Mouse (Mus musculus) kidney, embryonic 15.5 days (tissue): Measurements from ENCODE around the gene Vwa8. TPM values are rescaled to one million over a fixed set of nuclear protein-coding genes. Genes with fewer than 3 reads are reported as not detected.

ENCODE experiments used
- ATAC-seq: fragments of 200-750 bp; cut with Nextera tagmentation; replicated peaks from 2 replicates; pipeline ENCODE4 v1.8.0; 2017; ENCODE audit warnings: moderate TSS enrichment; ENCODE audit not compliant: low FRiP score
- H3K27ac ChIP-seq: fragments of 300-500 bp; sonication (generic); 2 replicates; pipeline ENCODE4 v1.5.1; 2015; ENCODE audit warnings: mild to moderate bottlenecking, inconsistent platforms
- H3K27me3 ChIP-seq: fragments of 300-500 bp; sonication (generic); 2 replicates; pipeline ENCODE4 v1.6.1; 2015; ENCODE audit warnings: inconsistent platforms
- H3K36me3 ChIP-seq: fragments of 300-500 bp; sonication (generic); 2 replicates; pipeline ENCODE4 v1.6.1; 2015; ENCODE audit warnings: inconsistent platforms
- H3K4me1 ChIP-seq: fragments of 300-500 bp; sonication (generic); 2 replicates; pipeline ENCODE4 v1.6.1; 2015; ENCODE audit warnings: inconsistent platforms
- H3K4me2 ChIP-seq: fragments of 300-500 bp; sonication (generic); 2 replicates; pipeline ENCODE4 v1.6.1; 2015; ENCODE audit warnings: moderate library complexity, mild to moderate bottlenecking, inconsistent platforms
- H3K4me3 ChIP-seq: fragments of 300-500 bp; sonication (generic); replicated peaks from 2 replicates; pipeline ENCODE4 v1.5.1; 2015; ENCODE audit warnings: mild to moderate bottlenecking, inconsistent platforms
- H3K9ac ChIP-seq: fragments of 300-500 bp; sonication (generic); 2 replicates; pipeline ENCODE4 v1.6.1; 2015; ENCODE audit warnings: mild to moderate bottlenecking, inconsistent platforms
- H3K9me3 ChIP-seq: fragments of 300-500 bp; sonication (generic); replicated peaks from 2 replicates; pipeline ENCODE4 v1.6.1; 2016; ENCODE audit warnings: inconsistent platforms
- WGBS: fragments of 180-500 bp; shearing (Covaris S2); methylation state at CpG from one replicate; pipeline ENCODE4 v1.1.7; 2015; ENCODE audit warnings: mixed read lengths; 5-methylcytosine and 5-hydroxymethylcytosine counted together
- polyA plus RNA-seq: library from polyadenylated mRNA; unstranded; fragments of >200 nt; fragmentation: Nextera tagmentation; extraction: Ambion mirVana; gene quantifications from 2 replicates; pipeline ENCODE4 v1.2.1, GENCODE M21; 2015

Gene Vwa8
- polyA plus RNA-seq, 1 experiment from 2014 or later = 14.6 TPM

GRCm38 (mm10) chr14:79174526-79174925, 325.7 kb downstream of the Vwa8 start:
- WGBS = 91% methylated on average over 4 of the region's 4 CpGs
- peaks cover 1% of the 10 kb centered on the region; the same call in 1 of the 2 replicates for H3K4me1 ChIP-seq
- no peaks in the 10 kb centered on the region for H3K9me3 ChIP-seq
- no peak for ATAC-seq
- no peaks in the 10 kb centered on the region for H3K27me3 ChIP-seq
- H3K4me2 ChIP-seq = no peak overlapping the region
- H3K36me3 ChIP-seq = peaks cover 5% of the 10 kb centered on the region; the same call in 1 of the 2 replicates
- H3K27ac ChIP-seq = no peak overlapping the region
- H3K9ac ChIP-seq = no peak overlapping the region
- H3K4me3 ChIP-seq = no peak overlapping the region

- no peak for ATAC-seq
- Histone ChIP-seq H3K4me1 (peaks cover 13% of the 10 kb centered on the region), H3K4me2 (no peak overlapping the region), H3K27me3 (no peaks in the 10 kb centered on the region), H3K9me3 (no peaks in the 10 kb centered on the region), H3K4me3 (no peak overlapping the region), H3K9ac (no peak overlapping the region), H3K36me3 (peaks cover 5% of the 10 kb centered on the region; the same call in 1 of the 2 replicates), H3K27ac (no peak overlapping the region)
- WGBS = 88% methylated on average over 7 of the region's 7 CpGs
These were observed 328.9 kb downstream of the Vwa8 start for GRCm38 (mm10) chr14:79177754-79178153.

- Histone ChIP-seq H3K4me2 (no peak overlapping the region), H3K9me3 (no peaks in the 10 kb centered on the region), H3K27ac (no peak overlapping the region), H3K4me1 (peaks cover 13% of the 10 kb centered on the region), H3K9ac (no peak overlapping the region), H3K36me3 (peaks cover 10% of the 10 kb centered on the region; the same call in 1 of the 2 replicates), H3K4me3 (no peak overlapping the region), H3K27me3 (no peaks in the 10 kb centered on the region)
- WGBS = 81% methylated on average over 9 of the region's 9 CpGs
- ATAC-seq = no peak
These were observed 329.4 kb downstream of the Vwa8 start for GRCm38 (mm10) chr14:79178247-79178646.

- H3K27me3 ChIP-seq = no peaks in the 10 kb centered on the region
- peak overlapping the region; percentile 79 for H3K27ac ChIP-seq
- 0 out of 2 replicates have a peak, but pooled peaks cover 9% of the 10 kb centered on the region for H3K36me3 ChIP-seq
- no peak overlapping the region for H3K9ac ChIP-seq
- H3K4me3 ChIP-seq = no peak overlapping the region
- H3K9me3 ChIP-seq = no peaks in the 10 kb centered on the region
- peaks cover 13% of the 10 kb centered on the region for H3K4me1 ChIP-seq
- ATAC-seq = peak; percentile 59; the same call in 1 of the 2 replicates
- no peak overlapping the region for H3K4me2 ChIP-seq
- 33% methylated on average over 12 of the region's 12 CpGs for WGBS
These were observed 331.4 kb downstream of the Vwa8 start for GRCm38 (mm10) chr14:79180078-79180730.

GRCm38 (mm10) chr14:79181748-79182147, 332.9 kb downstream of the Vwa8 start:
- WGBS = 88% methylated on average over 8 of the region's 8 CpGs
- Histone ChIP-seq H3K9me3 (0 out of 2 replicates have a peak, but pooled peaks cover 3% of the 10 kb centered on the region), H3K4me1 (peaks cover 13% of the 10 kb centered on the region), H3K9ac (no peak overlapping the region), H3K4me2 (no peak overlapping the region), H3K27ac (no peak overlapping the region), H3K36me3 (peaks cover 18% of the 10 kb centered on the region; the same call in 1 of the 2 replicates), H3K4me3 (no peak overlapping the region), H3K27me3 (no peaks in the 10 kb centered on the region)
- no peak for ATAC-seq

- H3K4me2 ChIP-seq = no peak overlapping the region
- no peak overlapping the region for H3K27ac ChIP-seq
- H3K36me3 ChIP-seq = peaks cover 20% of the 10 kb centered on the region; the same call in 1 of the 2 replicates
These were observed 333.9 kb downstream of the Vwa8 start for GRCm38 (mm10) chr14:79182801-79183200.

GRCm38 (mm10) chr14:79183261-79183660, 334.4 kb downstream of the Vwa8 start:
- Histone ChIP-seq H3K36me3 (peaks cover 20% of the 10 kb centered on the region; the same call in 1 of the 2 replicates), H3K4me1 (peaks cover 13% of the 10 kb centered on the region), H3K9ac (no peak overlapping the region), H3K4me2 (no peak overlapping the region), H3K27me3 (no peaks in the 10 kb centered on the region), H3K27ac (no peak overlapping the region), H3K4me3 (no peak overlapping the region), H3K9me3 (0 out of 2 replicates have a peak, but pooled peaks cover 5% of the 10 kb centered on the region)
- 76% methylated on average over 7 of the region's 7 CpGs for WGBS
- no peak for ATAC-seq

More at GRCm38 (mm10) chr14:79182801-79183200, 333.9 kb downstream of the Vwa8 start:
- Histone ChIP-seq H3K4me1 (peaks cover 13% of the 10 kb centered on the region), H3K9ac (no peak overlapping the region), H3K4me3 (no peak overlapping the region), H3K9me3 (0 out of 2 replicates have a peak, but pooled peaks cover 5% of the 10 kb centered on the region), H3K27me3 (no peaks in the 10 kb centered on the region)
- WGBS = 96% methylated on average over 15 of the region's 15 CpGs
- ATAC-seq = no peak

GRCm38 (mm10) chr14:79184071-79184470, 335.2 kb downstream of the Vwa8 start:
- H3K27me3 ChIP-seq = no peaks in the 10 kb centered on the region
- H3K36me3 ChIP-seq = peaks cover 20% of the 10 kb centered on the region; the same call in 1 of the 2 replicates
- H3K4me2 ChIP-seq = no peak overlapping the region
- 0 out of 2 replicates have a peak, but pooled peaks cover 5% of the 10 kb centered on the region for H3K9me3 ChIP-seq
- ATAC-seq = no peak
- H3K4me1 ChIP-seq = peaks cover 13% of the 10 kb centered on the region
- H3K9ac ChIP-seq = no peak overlapping the region
- no peak overlapping the region for H3K4me3 ChIP-seq
- H3K27ac ChIP-seq = peak overlapping the region; percentile 45; the same call in 1 of the 2 replicates
- WGBS = 81% methylated on average over 10 of the region's 10 CpGs

GRCm38 (mm10) chr14:79185018-79185685, 336.3 kb downstream of the Vwa8 start:
- ATAC-seq = no peak
- Histone ChIP-seq H3K4me3 (no peak overlapping the region), H3K36me3 (peaks cover 20% of the 10 kb centered on the region; the same call in 1 of the 2 replicates), H3K27me3 (no peaks in the 10 kb centered on the region), H3K27ac (no peak overlapping the region), H3K9ac (no peak overlapping the region), H3K4me1 (peaks cover 5% of the 10 kb centered on the region), H3K9me3 (0 out of 2 replicates have a peak, but pooled peaks cover 5% of the 10 kb centered on the region), H3K4me2 (no peak overlapping the region)
- WGBS = 77% methylated on average over 11 of the region's 11 CpGs

- Histone ChIP-seq H3K9ac (no peak overlapping the region), H3K4me1 (no peaks in the 10 kb centered on the region), H3K36me3 (peaks cover 20% of the 10 kb centered on the region; the same call in 1 of the 2 replicates), H3K27ac (no peak overlapping the region), H3K4me2 (no peak overlapping the region), H3K4me3 (no peak overlapping the region), H3K9me3 (0 out of 2 replicates have a peak, but pooled peaks cover 5% of the 10 kb centered on the region), H3K27me3 (no peaks in the 10 kb centered on the region)
- ATAC-seq = no peak
- WGBS = 88% methylated on average over 1 of the region's 1 CpGs
These were observed 338.1 kb downstream of the Vwa8 start for GRCm38 (mm10) chr14:79186976-79187375.

- Histone ChIP-seq H3K4me1 (no peaks in the 10 kb centered on the region), H3K27ac (no peak overlapping the region), H3K9ac (no peak overlapping the region), H3K36me3 (no peaks in the 10 kb centered on the region), H3K9me3 (no peaks in the 10 kb centered on the region), H3K4me2 (no peak overlapping the region), H3K27me3 (no peaks in the 10 kb centered on the region), H3K4me3 (no peak overlapping the region)
- WGBS = 64% methylated on average over 3 of the region's 3 CpGs
- ATAC-seq = no peak
These were observed 347.9 kb downstream of the Vwa8 start for GRCm38 (mm10) chr14:79196711-79197110.

GRCm38 (mm10) chr14:79198066-79198465, 349.2 kb downstream of the Vwa8 start:
- H3K4me3 ChIP-seq = no peak overlapping the region
- ATAC-seq = no peak
- H3K9me3 ChIP-seq = no peaks in the 10 kb centered on the region
- 93% methylated on average over 15 of the region's 15 CpGs for WGBS
- peaks cover 6% of the 10 kb centered on the region for H3K4me1 ChIP-seq
- no peak overlapping the region for H3K9ac ChIP-seq
- no peak overlapping the region for H3K4me2 ChIP-seq
- H3K27me3 ChIP-seq = no peaks in the 10 kb centered on the region
- no peaks in the 10 kb centered on the region for H3K36me3 ChIP-seq
- H3K27ac ChIP-seq = no peak overlapping the region
